In genomic region chr9:13300041-13300441, GRCm38 (mm10) we compare ENCODE assay signal across 8 mouse cellular contexts. TPM values are rescaled to one million over a fixed set of nuclear protein-coding genes. Genes with fewer than 3 reads are reported as not detected.
DNase-seq lines count a peak whose midpoint lies in the region; ATAC-seq and TF ChIP-seq lines count a peak whose summit lies in the region.

No protein-coding gene starts in this region.

- DNase-seq in layer of hippocampus, adult 9-11 months = peak; percentile 43
- DNase-seq in layer of hippocampus, postnatal 14 days (ENCODE audit: low spot score in 2 of 2) = no peak
- DNase-seq in cerebellum, postnatal 14 days = peak; percentile 16 to 25
- peak; percentile 73 for DNase-seq in heart, embryonic 10.5 days (ENCODE audit: low spot score)
- no peak for DNase-seq in limb, embryonic 14.5 days (ENCODE audit: low spot score)
- no peak for DNase-seq in embryo, embryonic 9.5 days (ENCODE audit: extremely low spot score)

- no peaks in the 10 kb centered on the region for H3K9me3 ChIP-seq in heart, embryonic 10.5 days
- H3K9me3 ChIP-seq in limb, embryonic 14.5 days (ENCODE audit: control insufficient read depth, low read length) = no peaks in the 10 kb centered on the region
- no peaks in the 10 kb centered on the region for H3K9me3 ChIP-seq in stomach, embryonic 16.5 days (replicated peaks; ENCODE audit: control insufficient read depth, low read length)

- no peaks in the 10 kb centered on the region for H3K27me3 ChIP-seq in heart, embryonic 10.5 days (ENCODE audit: insufficient read depth, poor library complexity, severe bottlenecking)
- H3K27me3 ChIP-seq in limb, embryonic 14.5 days (ENCODE audit: control insufficient read depth, insufficient read depth, low read length) = no peaks in the 10 kb centered on the region
- H3K27me3 ChIP-seq in stomach, embryonic 16.5 days (ENCODE audit: control insufficient read depth, insufficient read depth, low read length) = no peaks in the 10 kb centered on the region

- no peak for TF ChIP-seq POLR2A in limb, embryonic 14.5 days (IDR thresholded peaks at IDR 0.05; ENCODE audit: borderline replicate concordance, extremely low read depth, insufficient read depth, insufficient read length)

- H3K27ac ChIP-seq in heart, embryonic 10.5 days = peak overlapping the region; percentile 76; the same call in 1 of the 2 replicates
- H3K27ac ChIP-seq in limb, embryonic 14.5 days (replicated peaks; ENCODE audit: low read depth, low read length) = no peak overlapping the region
- no peak overlapping the region for H3K27ac ChIP-seq in stomach, embryonic 16.5 days (ENCODE audit: low read length)

- 45% methylated on average over 3 of the region's 3 CpGs for WGBS in heart, embryonic 10.5 days
- WGBS in limb, embryonic 14.5 days = 40% methylated on average over 3 of the region's 3 CpGs
- WGBS in stomach, embryonic 16.5 days = 48% methylated on average over 3 of the region's 3 CpGs

- peak overlapping the region; percentile 96 for H3K4me2 ChIP-seq in limb, embryonic 14.5 days (replicated peaks; ENCODE audit: low read depth, low read length, severe bottlenecking)
- H3K4me2 ChIP-seq in stomach, embryonic 16.5 days (ENCODE audit: low read depth, low read length) = peak overlapping the region; percentile 93

- H3K4me1 ChIP-seq in heart, embryonic 10.5 days = peaks cover 70% of the 10 kb centered on the region
- peaks cover 37% of the 10 kb centered on the region for H3K4me1 ChIP-seq in limb, embryonic 14.5 days (ENCODE audit: control insufficient read depth, insufficient read depth, low read length)
- H3K4me1 ChIP-seq in stomach, embryonic 16.5 days (ENCODE audit: control insufficient read depth, insufficient read depth, low read length) = peaks cover 58% of the 10 kb centered on the region

- ATAC-seq in limb, embryonic 14.5 days (ENCODE audit: low FRiP score, low read depth) = no peak
- no peak for ATAC-seq in stomach, embryonic 16.5 days (ENCODE audit: insufficient read depth, low FRiP score)
- no peak for ATAC-seq in erythroblast, adult 5-6 weeks (replicated peaks; ENCODE audit: low FRiP score, poor library complexity, severe bottlenecking)

- no peaks in the 10 kb centered on the region for H3K36me3 ChIP-seq in heart, embryonic 10.5 days
- no peaks in the 10 kb centered on the region for H3K36me3 ChIP-seq in limb, embryonic 14.5 days (ENCODE audit: control insufficient read depth, insufficient read depth, low read length)
- no peaks in the 10 kb centered on the region for H3K36me3 ChIP-seq in stomach, embryonic 16.5 days (ENCODE audit: control insufficient read depth, insufficient read depth, low read length)

- no peak overlapping the region for H3K9ac ChIP-seq in limb, embryonic 14.5 days (ENCODE audit: low read depth, low read length, severe bottlenecking)
- peak overlapping the region; percentile 38; the same call in 1 of the 2 replicates for H3K9ac ChIP-seq in stomach, embryonic 16.5 days (ENCODE audit: low read length)

- peak overlapping the region; percentile 73 for H3K4me3 ChIP-seq in heart, embryonic 10.5 days
- H3K4me3 ChIP-seq in limb, embryonic 14.5 days (replicated peaks; ENCODE audit: low read length) = peak overlapping the region; percentile 51; the same call in 1 of the 2 replicates
- H3K4me3 ChIP-seq in stomach, embryonic 16.5 days (replicated peaks; ENCODE audit: low read length) = no peak overlapping the region; the same call in 1 of the 2 replicates

RNA-seq across cellular contexts. Expression of gene Maml2, which starts 2.3 kb away (rescaled TPM):
- total RNA-seq in layer of hippocampus, postnatal 14 days (2021) = 10 to 100 TPM; 15.1 to 16.5 TPM
- polyA plus RNA-seq in heart, embryonic 10.5 days (2016; fragmentation: Nextera tagmentation; extraction: Ambion mirVana) = 7.3 and 9.6 TPM in 2 replicates
- polyA plus RNA-seq in limb, embryonic 14.5 days (2012; rRNA removed) = 9.9 and 11.4 TPM in 2 replicates
- polyA plus RNA-seq in limb, embryonic 14.5 days (2014; fragmentation: Nextera tagmentation; extraction: Ambion mirVana) = 10.7 and 12.2 TPM in 2 replicates
- 8.9 and 9.6 TPM in 2 replicates for polyA plus RNA-seq in stomach, embryonic 16.5 days (2015; fragmentation: Nextera tagmentation; extraction: Ambion mirVana)
- 0.63 TPM in 1 of 2 replicates, not detected in the other for total RNA-seq in erythroblast, adult 5-6 weeks (2015; ENCODE audit: low replicate concordance)
- total RNA-seq in erythroblast, adult 5-6 weeks (2017; ENCODE audit: low replicate concordance) = under 0.01 and 0.70 TPM in 2 replicates

RNA-seq across cellular contexts. Expression of gene Ccdc82, which starts 53.3 kb away (rescaled TPM):
- total RNA-seq in layer of hippocampus, postnatal 14 days (2021) = 1 to 10 TPM; 9.3 to 9.6 TPM
- 6.5 and 8.3 TPM in 2 replicates for polyA plus RNA-seq in heart, embryonic 10.5 days (2016; fragmentation: Nextera tagmentation; extraction: Ambion mirVana)
- 13.4 and 14.7 TPM in 2 replicates for polyA plus RNA-seq in limb, embryonic 14.5 days (2012; rRNA removed)
- polyA plus RNA-seq in limb, embryonic 14.5 days (2014; fragmentation: Nextera tagmentation; extraction: Ambion mirVana) = 8.2 TPM in 2 replicates
- 11.4 and 13.7 TPM in 2 replicates for polyA plus RNA-seq in stomach, embryonic 16.5 days (2015; fragmentation: Nextera tagmentation; extraction: Ambion mirVana)
- 27.7 and 28.4 TPM in 2 replicates for total RNA-seq in erythroblast, adult 5-6 weeks (2015; ENCODE audit: low replicate concordance)
- total RNA-seq in erythroblast, adult 5-6 weeks (2017; ENCODE audit: low replicate concordance) = 32.6 and 40.8 TPM in 2 replicates

RNA-seq across cellular contexts. Expression of gene Jrkl, which starts 54.4 kb away (rescaled TPM):
- total RNA-seq in layer of hippocampus, postnatal 14 days (2021) = 1 to 10 TPM; 9.5 to 10.0 TPM
- polyA plus RNA-seq in heart, embryonic 10.5 days (2016; fragmentation: Nextera tagmentation; extraction: Ambion mirVana) = 7.1 and 7.8 TPM in 2 replicates
- polyA plus RNA-seq in limb, embryonic 14.5 days (2012; rRNA removed) = 4.2 and 6.0 TPM in 2 replicates
- polyA plus RNA-seq in limb, embryonic 14.5 days (2014; fragmentation: Nextera tagmentation; extraction: Ambion mirVana) = 8.1 and 8.2 TPM in 2 replicates
- polyA plus RNA-seq in stomach, embryonic 16.5 days (2015; fragmentation: Nextera tagmentation; extraction: Ambion mirVana) = 9.7 and 12.5 TPM in 2 replicates
- total RNA-seq in erythroblast, adult 5-6 weeks (2015; ENCODE audit: low replicate concordance) = 5.2 and 8.6 TPM in 2 replicates
- total RNA-seq in erythroblast, adult 5-6 weeks (2017; ENCODE audit: low replicate concordance) = 6.2 and 6.4 TPM in 2 replicates

Comparison
In these comparisons a context has a peak if more than half of its experiments do, and no peak if none do; other contexts are left out.
1. DNase-seq: peak in layer of hippocampus, adult 9-11 months (single experiment), cerebellum, postnatal 14 days (2 of 2) and heart, embryonic 10.5 days (single experiment); none in layer of hippocampus, postnatal 14 days (0 of 2), limb, embryonic 14.5 days (single experiment) and embryo, embryonic 9.5 days (single experiment).